Mouse (Mus musculus): ENCODE data around the gene Ubqln2.

The Ubqln2 gene

GRCm38 (mm10) chrX:153497688-153498516, at the start of gene Ubqln2:
Gene Ubqln2, plus strand, starts transcription at chrX:153498227.
- peak; percentile 72 for DNase-seq

- no peak for DNase-seq
These were observed 46.1 kb upstream of the Ubqln2 start for GRCm38 (mm10) chrX:153451946-153452345.

- DNase-seq = no peak
These were observed 21.2 kb upstream of the Ubqln2 start for GRCm38 (mm10) chrX:153476760-153477248.

GRCm38 (mm10) chrX:153492326-153492725, 5.7 kb upstream of the Ubqln2 start:
- no peak for DNase-seq

GRCm38 (mm10) chrX:153498665-153499293, 752 bp downstream of the Ubqln2 start:
- peak; percentile 7 for DNase-seq

GRCm38 (mm10) chrX:153499294-153500046, 1.4 kb downstream of the Ubqln2 start:
- no peak for DNase-seq

GRCm38 (mm10) chrX:153500047-153500345, 2.0 kb downstream of the Ubqln2 start:
- DNase-seq = no peak

GRCm38 (mm10) chrX:153505954-153506353, 7.9 kb downstream of the Ubqln2 start:
- DNase-seq = peak; percentile 31

- DNase-seq = no peak
These were observed 17.5 kb downstream of the Ubqln2 start for GRCm38 (mm10) chrX:153515491-153515890.

GRCm38 (mm10) chrX:153528399-153528798, 30.4 kb downstream of the Ubqln2 start:
- DNase-seq = peak; percentile 24
